Mouse (Mus musculus) olfactory bulb, adult 2 months (tissue): ENCODE data around the gene Hivep3. TPM values are rescaled to one million over a fixed set of nuclear protein-coding genes. Genes with fewer than 3 reads are reported as not detected.

Source experiments
- H3K27ac ChIP-seq: fragments of 200-500 bp; 2 replicates; pipeline ENCODE4 v1.5.1; 2012; ENCODE audit warnings: low read depth, low read length; ENCODE audit not compliant: insufficient read depth
- H3K4me1 ChIP-seq: fragments of 200-500 bp; 2 replicates; pipeline ENCODE4 v1.6.1; 2012; ENCODE audit warnings: low read length; ENCODE audit not compliant: control insufficient read depth, insufficient read depth
- H3K4me3 ChIP-seq: fragments of 200-500 bp; 2 replicates; pipeline ENCODE4 v1.5.1; 2012; ENCODE audit warnings: mild to moderate bottlenecking, low read depth, low read length, moderate library complexity; ENCODE audit not compliant: insufficient read depth
- CTCF ChIP-seq: fragments of 200-500 bp; IDR thresholded peaks from 2 replicates; pipeline ENCODE4 v1.5.1; 2012; ENCODE audit warnings: low read depth, mild to moderate bottlenecking, low read length, moderate library complexity; ENCODE audit not compliant: insufficient read depth
- POLR2A ChIP-seq: fragments of 200-500 bp; IDR thresholded peaks from 2 replicates; pipeline ENCODE4 v1.6.1; 2012; ENCODE audit warnings: mild to moderate bottlenecking, low read depth, low read length, moderate library complexity; ENCODE audit not compliant: insufficient read depth
- WGBS: fragments of 180-500 bp; shearing (Covaris S2); methylation state at CpG from one replicate; pipeline ENCODE4 v1.1.7; 2018; 5-methylcytosine and 5-hydroxymethylcytosine counted together
- polyA plus RNA-seq: library from polyadenylated mRNA; stranded (reverse); fragments of >200 nt; gene quantifications from 2 replicates; pipeline ENCODE4 v1.2.4, GENCODE M21; 2012; ENCODE audit warnings: low replicate concordance; ENCODE audit not compliant: missing spikeins, insufficient read depth, insufficient read length

Gene Hivep3
- polyA plus RNA-seq, 1 experiment = 55.7 TPM

GRCm38 (mm10) chr4:120172050-120172684, 438.6 kb downstream of the Hivep3 start:
- H3K4me3 ChIP-seq = no peak overlapping the region
- 48% methylated on average over 7 of the region's 7 CpGs for whole genome bisulfite sequencing
- H3K4me1 ChIP-seq = peaks cover 7% of the 10 kb centered on the region; the same call in 1 of the 2 replicates
- H3K27ac ChIP-seq = no peak overlapping the region
- TF ChIP-seq CTCF (no peak), POLR2A (no peak)

- no peak overlapping the region for H3K4me3 ChIP-seq
- no peaks in the 10 kb centered on the region for H3K4me1 ChIP-seq
- no peak overlapping the region for H3K27ac ChIP-seq
- 89% methylated on average over 4 of the region's 4 CpGs for whole genome bisulfite sequencing
- no peak for TF ChIP-seq POLR2A
- TF ChIP-seq CTCF = no peak
Observed at GRCm38 (mm10) chr4:120179123-120179522, 445.5 kb downstream of the Hivep3 start.

GRCm38 (mm10) chr4:120180535-120180934, 447.0 kb downstream of the Hivep3 start:
- Histone ChIP-seq H3K27ac (no peak overlapping the region), H3K4me3 (no peak overlapping the region), H3K4me1 (no peaks in the 10 kb centered on the region)
- TF ChIP-seq POLR2A (no peak), CTCF (no peak)

DNA sequence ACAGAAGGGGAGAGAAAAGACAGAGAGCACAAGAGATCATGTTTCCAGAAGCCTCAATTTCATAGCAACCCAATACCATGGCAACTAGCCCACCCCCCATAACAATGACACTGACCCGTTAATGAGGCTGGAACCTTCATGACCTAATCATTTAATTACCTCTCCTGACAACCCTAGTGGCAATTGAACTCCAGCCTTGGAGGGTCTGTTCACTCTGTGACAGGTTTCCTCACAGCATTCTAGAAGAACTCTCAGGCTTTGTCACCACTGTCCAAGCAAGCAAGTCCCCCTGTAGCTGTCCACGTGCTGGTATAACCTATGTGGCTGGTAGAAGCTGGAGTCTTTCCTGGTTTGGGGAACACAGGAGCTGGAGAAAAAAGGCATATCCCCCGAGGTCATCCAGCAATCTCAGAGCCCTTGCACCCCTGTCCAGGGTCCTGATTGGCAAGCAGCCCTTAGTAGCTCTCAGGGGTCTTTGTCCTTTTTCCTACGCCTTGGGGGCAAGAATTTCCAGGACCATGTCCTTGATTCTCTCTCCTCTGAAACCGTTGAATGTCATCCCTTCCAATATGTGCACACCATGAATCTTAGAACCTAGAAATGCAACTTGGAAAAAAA, 450.9 kb downstream of the Hivep3 start:
- Histone ChIP-seq H3K4me1 (peaks cover 7% of the 10 kb centered on the region), H3K4me3 (no peak overlapping the region), H3K27ac (no peak overlapping the region)
- 41% methylated on average over 5 of the region's 5 CpGs for WGBS
- TF ChIP-seq CTCF (no peak), POLR2A (no peak)

GRCm38 (mm10) chr4:120186441-120186840, 452.9 kb downstream of the Hivep3 start:
- 94% methylated on average over 1 of the region's 1 CpGs for WGBS
- no peak overlapping the region for H3K4me3 ChIP-seq
- no peak overlapping the region for H3K27ac ChIP-seq
- TF ChIP-seq CTCF = no peak
- no peak for TF ChIP-seq POLR2A
- H3K4me1 ChIP-seq = peaks cover 9% of the 10 kb centered on the region

GRCm38 (mm10) chr4:120186934-120187333, 453.4 kb downstream of the Hivep3 start:
- WGBS = 58% methylated on average over 4 of the region's 4 CpGs
- TF ChIP-seq CTCF (peak; percentile 32; the same call in 1 of the 2 replicates), POLR2A (no peak)
- no peak overlapping the region for H3K27ac ChIP-seq
- peaks cover 9% of the 10 kb centered on the region for H3K4me1 ChIP-seq
- H3K4me3 ChIP-seq = no peak overlapping the region

Other genes starting within 250 kb of the Hivep3 start
- gene Rimkla, start 241.2 kb upstream of the Hivep3 start, polyA plus RNA-seq = not detected in 2 replicates
- 98.3 TPM in 1 of 2 replicates, not detected in the other for gene Foxj3, start 196.8 kb upstream of the Hivep3 start, polyA plus RNA-seq
- not detected in 2 replicates for gene Frg2f1, start 194.3 kb upstream of the Hivep3 start, polyA plus RNA-seq
- not detected in 2 replicates for gene Guca2a, start 96.1 kb upstream of the Hivep3 start, polyA plus RNA-seq
- not detected in 2 replicates for gene Guca2b, start 74.8 kb upstream of the Hivep3 start, polyA plus RNA-seq